Mouse (Mus musculus) stomach, postnatal 0 days (tissue): ENCODE data around the gene Ndufs4.

Experiments
- CTCF ChIP-seq: IDR thresholded peaks from 2 replicates; pipeline ENCODE4 v1.5.1; 2016; ENCODE audit warnings: antibody characterized with exemption, low read depth, mild to moderate bottlenecking, moderate library complexity
- EP300 ChIP-seq: optimal IDR thresholded peaks from 2 replicates; pipeline ENCODE3; 2016; ENCODE audit warnings: antibody characterized with exemption

DNA sequence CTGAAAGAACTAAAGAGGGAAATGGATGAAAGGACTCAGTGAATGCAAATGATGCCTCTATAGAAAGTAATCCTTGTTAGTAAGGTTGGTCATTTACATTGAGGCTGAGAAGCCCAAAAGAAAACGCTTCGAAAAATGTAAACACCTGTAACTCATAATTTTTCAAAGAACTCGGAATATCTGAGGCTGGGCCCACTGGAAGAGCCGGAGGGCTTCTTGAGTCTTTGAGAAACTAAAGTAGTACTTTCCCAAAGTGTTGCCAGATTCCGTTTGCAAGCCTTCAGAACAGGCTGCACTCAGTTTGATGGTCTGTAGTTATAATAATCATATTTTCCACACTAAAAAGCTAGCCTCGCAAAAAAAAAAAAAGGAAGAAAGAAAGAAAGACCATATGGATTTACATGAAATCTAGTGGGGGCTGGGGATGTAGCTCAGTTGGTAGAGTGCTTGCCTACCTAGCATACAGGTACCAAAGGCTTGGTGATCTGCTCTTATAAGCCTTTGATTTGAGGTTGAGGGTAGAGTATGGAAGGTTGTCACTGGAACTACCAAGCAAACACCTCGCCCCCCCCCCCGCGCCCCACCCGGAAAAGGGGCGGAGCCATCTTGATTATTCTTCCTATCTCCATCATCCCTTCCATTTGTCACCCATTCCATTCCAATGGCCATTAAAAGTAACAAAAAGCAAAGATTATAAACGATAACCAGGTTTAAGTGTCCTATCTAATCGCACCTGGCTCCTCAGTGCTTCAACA, at the start of gene Ndufs4:
- TF ChIP-seq CTCF (no peak), EP300 (no peak)
